Mouse (Mus musculus): ENCODE measurements around the gene Zfp574. TPM values are rescaled to one million over a fixed set of nuclear protein-coding genes. Genes with fewer than 3 reads are reported as not detected.

Gene Zfp574
- polyA plus RNA-seq, 1 experiment from 2014 or later: 38.8 TPM

DNA sequence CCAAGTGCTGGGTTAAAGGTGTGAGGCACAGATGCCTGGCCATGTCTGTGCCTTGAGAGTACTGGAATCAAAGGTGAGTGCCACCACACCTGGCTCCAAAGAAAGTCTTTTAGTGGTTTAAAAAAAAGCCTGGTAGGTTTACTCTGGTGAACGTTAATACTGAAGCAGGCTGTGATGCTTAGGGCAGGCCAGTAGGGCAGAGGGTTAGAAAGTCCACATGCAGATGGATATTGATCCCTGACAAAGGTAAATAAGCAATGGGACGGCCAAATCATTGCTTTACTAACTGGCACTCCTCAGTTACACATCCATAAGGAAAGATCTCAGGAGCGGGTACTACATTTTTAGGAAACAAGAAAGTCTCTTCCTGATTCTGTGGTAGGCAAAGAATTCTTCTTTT is 19.8 kb upstream of the Zfp574 start:
- Histone ChIP-seq H3K4me3 (no peak overlapping the region), H3K4me1 (no peaks in the 10 kb centered on the region), H3K9ac (no peak overlapping the region), H3K9me3 (no peaks in the 10 kb centered on the region), H3K36me3 (peaks cover 74% of the 10 kb centered on the region), H3K4me2 (replicated peaks) (no peak overlapping the region), H3K27me3 (no peaks in the 10 kb centered on the region), H3K27ac (no peak overlapping the region)
- no peak for ATAC-seq (ENCODE audit: insufficient number of reproducible peaks, insufficient read depth, low FRiP score, low TSS enrichment)
- WGBS: 87% methylated on average over 3 of the region's 3 CpGs

- Histone ChIP-seq H3K9me3 (no peaks in the 10 kb centered on the region), H3K4me2 (replicated peaks) (no peak overlapping the region), H3K4me3 (no peak overlapping the region), H3K36me3 (peaks cover 78% of the 10 kb centered on the region), H3K27ac (no peak overlapping the region), H3K4me1 (no peaks in the 10 kb centered on the region), H3K9ac (no peak overlapping the region), H3K27me3 (no peaks in the 10 kb centered on the region)
- 78% methylated on average over 4 of the region's 4 CpGs for WGBS
- ATAC-seq (ENCODE audit: insufficient number of reproducible peaks, insufficient read depth, low FRiP score, low TSS enrichment): no peak
Observed at GRCm38 (mm10) chr7:25056951-25057350, 15.4 kb upstream of the Zfp574 start.

DNA sequence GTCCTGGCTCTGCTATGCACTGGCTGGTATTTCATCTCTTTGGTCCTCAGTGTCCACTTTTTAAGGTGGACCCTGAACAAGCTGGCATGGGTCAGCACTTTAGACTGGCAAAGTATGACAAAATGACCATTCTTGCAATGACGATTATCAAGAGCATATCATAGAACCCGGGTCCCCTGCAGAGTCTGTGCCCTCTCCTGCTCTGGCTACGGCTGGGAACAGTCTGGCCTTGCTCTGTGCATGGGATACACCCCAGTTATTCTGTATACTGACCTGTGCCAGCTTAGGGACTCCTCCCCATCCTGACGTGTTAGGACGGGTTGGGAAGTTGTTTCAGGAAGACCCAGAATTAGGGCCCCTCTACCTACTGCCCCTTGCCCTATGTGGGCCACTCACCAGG is 14.5 kb upstream of the Zfp574 start:
- no peak overlapping the region for H3K9ac ChIP-seq
- 91% methylated on average over 5 of the region's 5 CpGs for WGBS
- H3K4me3 ChIP-seq: no peak overlapping the region
- H3K27ac ChIP-seq: no peak overlapping the region
- no peak for ATAC-seq (ENCODE audit: insufficient number of reproducible peaks, insufficient read depth, low FRiP score, low TSS enrichment)
- H3K9me3 ChIP-seq: no peaks in the 10 kb centered on the region
- H3K4me1 ChIP-seq: no peaks in the 10 kb centered on the region
- peaks cover 85% of the 10 kb centered on the region for H3K36me3 ChIP-seq
- H3K4me2 ChIP-seq (replicated peaks): no peak overlapping the region
- no peaks in the 10 kb centered on the region for H3K27me3 ChIP-seq

DNA sequence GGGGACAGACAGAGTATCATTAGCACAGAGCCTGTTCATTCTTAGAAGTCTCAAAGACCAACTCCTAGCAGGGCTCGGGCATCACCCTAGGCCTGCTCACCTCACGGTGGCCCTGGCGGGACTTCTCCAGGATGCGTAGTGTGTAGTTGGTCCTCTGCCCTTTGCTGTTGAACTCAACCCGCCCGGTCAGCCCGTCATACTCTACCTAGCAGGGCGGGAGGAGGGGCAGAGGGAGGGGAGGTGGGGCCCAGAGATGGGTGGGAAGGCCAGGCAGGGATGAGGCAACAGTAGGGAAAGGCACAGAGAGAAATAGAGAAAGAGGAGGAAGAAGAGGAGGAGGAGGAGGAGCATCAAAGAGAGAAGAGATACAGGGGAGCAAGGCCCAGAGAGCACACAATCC is 14.0 kb upstream of the Zfp574 start:
- Histone ChIP-seq H3K9me3 (no peaks in the 10 kb centered on the region), H3K9ac (no peak overlapping the region), H3K4me2 (replicated peaks) (no peak overlapping the region), H3K4me3 (no peak overlapping the region), H3K36me3 (peaks cover 88% of the 10 kb centered on the region), H3K27ac (no peak overlapping the region), H3K4me1 (no peaks in the 10 kb centered on the region), H3K27me3 (no peaks in the 10 kb centered on the region)
- WGBS: 86% methylated on average over 8 of the region's 8 CpGs
- ATAC-seq (ENCODE audit: insufficient number of reproducible peaks, insufficient read depth, low FRiP score, low TSS enrichment): no peak

- Histone ChIP-seq H3K9ac (no peak overlapping the region), H3K36me3 (peaks cover 88% of the 10 kb centered on the region), H3K27ac (no peak overlapping the region), H3K4me2 (replicated peaks) (no peak overlapping the region), H3K9me3 (no peaks in the 10 kb centered on the region), H3K4me1 (no peaks in the 10 kb centered on the region), H3K4me3 (no peak overlapping the region), H3K27me3 (no peaks in the 10 kb centered on the region)
- WGBS: 90% methylated on average over 14 of the region's 14 CpGs
- no peak for ATAC-seq (ENCODE audit: insufficient number of reproducible peaks, insufficient read depth, low FRiP score, low TSS enrichment)
Observed at GRCm38 (mm10) chr7:25058836-25059235, 13.5 kb upstream of the Zfp574 start.

DNA sequence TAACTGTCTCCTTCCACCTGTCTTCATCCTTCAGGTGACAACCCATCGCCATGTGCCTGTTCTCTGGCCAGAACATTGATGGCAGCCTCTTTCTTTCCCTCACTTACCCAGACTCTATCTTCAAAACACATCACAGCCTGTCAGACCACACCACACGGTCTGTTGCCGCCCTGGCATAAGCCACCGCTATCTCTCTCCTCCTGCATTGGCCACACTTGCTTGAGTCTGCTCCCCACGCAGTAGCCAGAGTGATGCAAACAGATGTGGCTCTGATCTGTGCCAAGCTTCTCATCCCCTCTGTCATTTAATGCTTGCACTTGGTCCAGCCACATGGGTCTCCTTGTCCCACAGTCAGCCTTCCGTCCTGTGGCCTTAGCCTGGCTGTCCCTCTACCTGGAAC is 9.0 kb upstream of the Zfp574 start:
- H3K9ac ChIP-seq: no peak overlapping the region
- H3K36me3 ChIP-seq: peaks cover 88% of the 10 kb centered on the region
- no peak for ATAC-seq (ENCODE audit: insufficient number of reproducible peaks, insufficient read depth, low FRiP score, low TSS enrichment)
- no peak overlapping the region for H3K4me2 ChIP-seq (replicated peaks)
- WGBS: 95% methylated on average over 6 of the region's 6 CpGs
- no peak overlapping the region for H3K4me3 ChIP-seq
- H3K9me3 ChIP-seq: no peaks in the 10 kb centered on the region
- H3K4me1 ChIP-seq: no peaks in the 10 kb centered on the region
- H3K27me3 ChIP-seq: no peaks in the 10 kb centered on the region
- no peak overlapping the region for H3K27ac ChIP-seq

DNA sequence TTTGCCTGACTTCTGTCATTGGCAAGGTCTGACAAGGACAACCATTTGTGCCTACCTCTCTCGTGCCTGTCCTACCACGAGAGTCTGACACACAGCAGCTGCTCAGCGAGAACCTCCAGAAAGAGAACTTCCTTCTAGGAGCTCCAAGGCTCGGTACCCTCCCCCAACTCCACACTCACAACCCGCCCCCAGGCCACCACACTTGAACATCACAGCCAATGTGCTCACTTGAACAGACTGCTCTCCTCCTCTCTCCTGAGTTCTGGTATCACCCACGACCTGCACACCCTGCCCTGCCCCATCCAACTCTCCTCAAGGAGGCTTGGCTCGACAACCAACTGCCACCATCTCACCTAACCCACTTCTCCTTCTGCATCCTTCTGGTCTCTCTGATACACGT is 8.5 kb upstream of the Zfp574 start:
- no peaks in the 10 kb centered on the region for H3K9me3 ChIP-seq
- WGBS: 82% methylated on average over 8 of the region's 8 CpGs
- no peak for ATAC-seq (ENCODE audit: insufficient number of reproducible peaks, insufficient read depth, low FRiP score, low TSS enrichment)
- H3K9ac ChIP-seq: no peak overlapping the region
- H3K4me1 ChIP-seq: no peaks in the 10 kb centered on the region
- no peak overlapping the region for H3K4me3 ChIP-seq
- H3K27me3 ChIP-seq: no peaks in the 10 kb centered on the region
- no peak overlapping the region for H3K4me2 ChIP-seq (replicated peaks)
- no peak overlapping the region for H3K27ac ChIP-seq
- H3K36me3 ChIP-seq: peaks cover 86% of the 10 kb centered on the region

DNA sequence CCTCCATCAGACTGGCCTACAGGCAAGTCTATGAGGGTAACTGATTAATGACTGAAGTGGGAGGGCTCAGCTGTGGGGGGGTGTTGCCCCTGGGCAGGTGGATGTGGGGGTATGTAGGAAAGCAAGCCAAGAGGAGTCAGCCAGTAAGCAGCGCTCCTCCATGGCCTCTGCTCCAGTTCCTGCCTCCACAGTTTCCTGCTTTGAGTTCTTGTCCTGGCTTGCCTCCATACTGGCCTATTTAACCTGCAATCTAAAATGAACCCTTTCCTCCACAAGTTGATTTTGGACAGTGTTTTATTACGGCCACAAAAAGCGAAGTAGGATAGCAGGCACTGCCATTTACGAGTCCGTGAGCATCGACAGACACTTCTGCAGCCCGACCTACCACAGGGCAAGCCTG is 5.0 kb upstream of the Zfp574 start:
- H3K36me3 ChIP-seq: peaks cover 62% of the 10 kb centered on the region

DNA sequence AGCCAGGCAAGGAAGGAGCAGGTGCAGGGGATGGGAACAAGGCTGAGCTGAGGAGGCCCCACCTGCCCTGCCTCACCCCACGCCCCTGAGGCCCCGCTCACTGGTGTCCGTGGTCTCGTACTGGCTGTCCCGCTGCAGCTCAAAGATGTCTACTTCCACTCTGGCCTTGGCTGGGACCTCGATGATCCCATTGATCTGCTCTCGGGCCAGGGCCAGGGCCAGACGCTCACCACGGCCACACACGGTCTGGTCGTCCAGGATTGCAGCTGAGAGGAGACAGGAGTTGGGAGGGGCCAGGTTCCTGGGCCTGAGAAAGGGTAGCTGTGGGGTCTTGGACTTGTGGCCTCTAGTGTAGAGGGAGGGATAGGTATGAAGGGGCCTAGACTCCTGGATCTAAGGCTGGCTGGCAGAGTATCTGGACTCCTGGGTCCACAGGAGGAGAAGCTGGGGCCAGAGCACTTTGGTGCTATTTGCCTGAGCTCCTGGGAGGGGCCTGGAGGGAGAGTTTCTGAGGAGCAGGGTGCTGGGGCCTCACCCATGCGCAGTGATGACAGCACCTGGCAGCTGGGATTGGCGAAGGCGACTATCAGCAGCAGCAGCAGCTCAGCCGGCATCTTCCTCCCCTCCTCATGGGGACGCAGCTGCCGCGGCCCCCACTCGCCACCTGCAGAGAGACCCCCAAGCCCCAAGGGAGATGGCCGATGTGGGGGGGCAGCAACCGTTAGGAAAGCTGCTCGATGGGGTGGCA is 4.3 kb upstream of the Zfp574 start:
- H3K4me3 ChIP-seq: no peak overlapping the region

More for the DNA sequence above, 5.0 kb upstream of the Zfp574 start:
- 88% methylated on average over 7 of the region's 7 CpGs for WGBS
- no peak for ATAC-seq (ENCODE audit: insufficient number of reproducible peaks, insufficient read depth, low FRiP score, low TSS enrichment)
- Histone ChIP-seq H3K9me3 (no peaks in the 10 kb centered on the region), H3K9ac (no peak overlapping the region), H3K4me1 (peaks cover 26% of the 10 kb centered on the region), H3K4me3 (no peak overlapping the region), H3K27me3 (no peaks in the 10 kb centered on the region), H3K27ac (no peak overlapping the region), H3K4me2 (replicated peaks) (no peak overlapping the region)

GRCm38 (mm10) chr7:25068724-25069123 is 3.6 kb upstream of the Zfp574 start:
- Histone ChIP-seq H3K27me3 (no peaks in the 10 kb centered on the region), H3K4me1 (peaks cover 33% of the 10 kb centered on the region), H3K4me3 (no peak overlapping the region), H3K27ac (no peak overlapping the region), H3K4me2 (replicated peaks) (no peak overlapping the region), H3K9ac (no peak overlapping the region), H3K36me3 (peaks cover 48% of the 10 kb centered on the region), H3K9me3 (no peaks in the 10 kb centered on the region)
- 29% methylated on average over 2 of the region's 2 CpGs for WGBS
- no peak for ATAC-seq (ENCODE audit: insufficient number of reproducible peaks, insufficient read depth, low FRiP score, low TSS enrichment)

More for the DNA sequence above, 4.3 kb upstream of the Zfp574 start:
- ATAC-seq (ENCODE audit: insufficient number of reproducible peaks, insufficient read depth, low FRiP score, low TSS enrichment): no peak
- no peak overlapping the region for H3K27ac ChIP-seq
- H3K4me1 ChIP-seq: peaks cover 27% of the 10 kb centered on the region
- H3K27me3 ChIP-seq: no peaks in the 10 kb centered on the region
- H3K36me3 ChIP-seq: peaks cover 54% of the 10 kb centered on the region
- H3K9me3 ChIP-seq: no peaks in the 10 kb centered on the region
- H3K4me2 ChIP-seq (replicated peaks): no peak overlapping the region
- no peak overlapping the region for H3K9ac ChIP-seq
- 88% methylated on average over 22 of the region's 22 CpGs for WGBS

DNA sequence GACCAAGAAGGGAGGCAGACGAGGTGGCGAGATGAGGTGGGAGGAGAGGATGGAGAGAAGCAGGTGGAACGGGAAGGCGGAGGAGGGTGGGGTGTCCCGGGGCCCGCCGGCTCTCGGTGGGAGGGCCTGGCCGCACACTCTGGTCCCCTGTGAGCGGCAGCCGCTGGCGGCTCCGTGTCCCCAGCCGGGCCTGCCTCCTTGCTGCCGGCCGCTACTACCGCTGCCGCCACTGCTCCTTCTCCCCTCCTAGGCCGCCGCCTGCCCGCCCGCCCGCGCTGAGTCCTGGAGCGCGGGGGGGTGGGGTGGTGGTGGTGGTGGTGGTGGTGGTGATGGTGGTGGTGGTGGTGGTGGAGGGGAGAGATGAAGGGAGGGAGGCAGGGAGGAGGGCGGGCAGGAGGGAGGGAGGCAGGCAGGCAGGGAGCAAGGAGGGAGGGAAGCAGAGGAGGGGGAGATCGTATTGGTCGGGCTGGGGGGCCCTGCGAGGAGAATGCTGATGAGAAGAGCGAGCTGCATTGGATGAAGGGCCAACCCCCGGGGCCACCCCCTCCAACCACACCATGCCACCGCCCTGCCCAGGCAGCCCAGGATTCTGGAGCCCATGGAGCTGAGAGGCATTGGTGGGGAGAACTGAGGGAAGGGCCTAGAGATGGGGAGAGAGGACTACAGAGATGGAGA is 486 bp downstream of the Zfp574 start:
- Histone ChIP-seq H3K9ac (peak overlapping the region; percentile 84), H3K4me3 (peak overlapping the region; percentile 73), H3K4me1 (peaks cover 40% of the 10 kb centered on the region), H3K9me3 (no peaks in the 10 kb centered on the region), H3K4me2 (replicated peaks) (peak overlapping the region; percentile 94), H3K27me3 (no peaks in the 10 kb centered on the region), H3K36me3 (peaks cover 9% of the 10 kb centered on the region), H3K27ac (peak overlapping the region; percentile 88)
- WGBS: 1% methylated on average over 21 of the region's 33 CpGs
- no peak for ATAC-seq (ENCODE audit: insufficient number of reproducible peaks, insufficient read depth, low FRiP score, low TSS enrichment)

- H3K4me2 ChIP-seq (replicated peaks): no peak overlapping the region
- no peaks in the 10 kb centered on the region for H3K27me3 ChIP-seq
- peak overlapping the region; percentile 88 for H3K27ac ChIP-seq
- peaks cover 50% of the 10 kb centered on the region for H3K4me1 ChIP-seq
- no peak overlapping the region for H3K4me3 ChIP-seq
- no peaks in the 10 kb centered on the region for H3K36me3 ChIP-seq
- ATAC-seq (ENCODE audit: insufficient number of reproducible peaks, insufficient read depth, low FRiP score, low TSS enrichment): no peak
- no peak overlapping the region for H3K9ac ChIP-seq
- no peaks in the 10 kb centered on the region for H3K9me3 ChIP-seq
- WGBS: 76% methylated on average over 8 of the region's 8 CpGs
Observed at GRCm38 (mm10) chr7:25073924-25074323, 1.6 kb downstream of the Zfp574 start.
